Mouse (Mus musculus): ENCODE results near the gene Rpl23a. TPM values are rescaled to one million over a fixed set of nuclear protein-coding genes. Genes with fewer than 3 reads are reported as not detected.
"Not testable (repeated sequence)": the region's sequence is repeated elsewhere in the genome, so short reads cannot be mapped to it uniquely, and the experiment has no call there.

Gene Rpl23a
- total RNA-seq, 2 experiments from 2014 or later, result 965 to 994 TPM

GRCm38 (mm10) chr11:78188331-78189233 is 5.2 kb upstream of the Rpl23a start, which contains the start of gene Rab34:
Gene Rab34 (plus strand): TSS chr11:78188430.
- peak; percentile 82 to 83 for DNase-seq

DNA sequence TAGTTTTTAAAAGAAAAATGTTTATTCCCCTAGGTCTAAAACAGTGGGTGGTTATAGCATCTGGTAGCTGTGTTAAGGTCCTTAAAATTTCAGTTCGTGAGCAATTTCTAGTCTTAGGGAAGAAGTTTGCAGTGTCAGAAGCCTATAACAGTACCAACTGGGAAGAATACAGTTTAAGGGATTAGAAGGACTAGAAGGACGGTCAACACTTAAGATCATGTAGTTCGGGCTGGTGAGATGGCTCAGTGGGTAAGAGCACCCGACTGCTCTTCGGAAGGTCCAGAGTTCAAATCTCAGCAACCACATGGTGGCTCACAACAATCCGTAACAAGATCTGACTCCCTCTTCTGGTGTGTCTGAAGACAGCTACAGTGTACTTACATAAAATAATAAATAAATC is 1.3 kb upstream of the Rpl23a start:
- DNase-seq; intact Hi-C loops (cut with DNase I): not testable (repeated sequence)

More at GRCm38 (mm10) chr11:78188331-78189233, 5.2 kb upstream of the Rpl23a start, which contains the start of gene Rab34:
- intact Hi-C loops (cut with DNase I), result no loop called here

DNA sequence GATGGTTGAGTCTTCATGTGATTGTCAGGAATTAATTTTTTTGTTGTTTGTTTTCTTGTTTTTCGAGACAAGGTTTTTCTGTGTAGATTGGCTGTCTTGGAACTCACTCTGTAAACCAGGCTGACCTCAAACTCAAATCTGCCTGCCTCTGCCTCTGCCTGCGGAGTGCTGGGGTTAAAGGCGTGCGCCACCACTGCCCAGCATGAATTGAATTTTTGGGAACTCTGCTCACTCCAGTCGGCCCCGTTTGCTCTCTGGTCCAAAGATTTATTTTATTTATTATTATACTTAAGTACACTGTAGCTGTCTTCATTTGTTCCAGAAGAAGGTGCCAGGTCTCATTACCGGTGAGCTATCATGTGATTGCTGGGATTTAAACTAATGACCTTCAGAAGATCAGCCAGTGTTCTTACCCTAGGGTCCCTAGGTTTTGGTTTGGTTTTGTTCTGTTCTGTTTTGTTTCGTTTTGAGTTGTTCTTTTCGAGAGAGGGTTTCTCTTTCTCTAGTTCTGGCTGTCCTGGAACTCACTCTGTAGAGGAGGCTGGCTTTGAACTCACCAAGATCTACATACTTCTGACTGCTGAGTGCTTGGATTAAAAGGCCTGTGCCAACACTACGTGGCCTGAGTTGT is 615 bp upstream of the Rpl23a start:
- DNase-seq, result no peak
- intact Hi-C loops (cut with DNase I), result no loop called here

DNA sequence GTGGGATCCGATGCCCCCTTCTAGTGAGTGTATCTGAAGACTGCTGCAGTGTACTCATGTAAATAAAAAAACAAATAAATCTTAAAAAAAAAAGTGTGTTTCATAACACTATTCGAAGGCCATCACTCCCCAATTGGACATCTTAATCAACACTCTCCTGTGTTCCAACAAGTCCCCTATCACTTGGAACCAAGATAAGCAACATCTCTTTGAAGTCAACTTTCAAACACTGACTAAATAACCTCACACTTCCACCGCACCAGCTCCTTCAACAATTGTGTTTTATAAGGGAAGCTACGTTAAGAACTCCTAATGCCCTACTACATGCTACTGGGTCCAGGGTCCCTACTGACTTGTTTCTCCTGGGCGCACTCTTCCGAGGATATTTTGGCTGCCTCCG is 934 bp downstream of the Rpl23a start:
- intact Hi-C loops (cut with DNase I), result no loop called here
- DNase-seq, result no peak

- no peak for DNase-seq
- intact Hi-C loops (cut with DNase I), result no loop called here
These were observed 1.5 kb downstream of the Rpl23a start for GRCm38 (mm10) chr11:78181830-78182357.

- no peak for DNase-seq
- intact Hi-C loops (cut with DNase I), result no loop called here
These were observed 3.2 kb downstream of the Rpl23a start for GRCm38 (mm10) chr11:78180081-78180761.

GRCm38 (mm10) chr11:78179438-78179999 is 3.9 kb downstream of the Rpl23a start:
- DNase-seq, result no peak
- intact Hi-C loops (cut with DNase I), result loop anchor here (2.0 to 5.0 kb wide), 3 partner anchors 161 to 352 kb away; partner anchors contain the start of gene Phf12

DNA sequence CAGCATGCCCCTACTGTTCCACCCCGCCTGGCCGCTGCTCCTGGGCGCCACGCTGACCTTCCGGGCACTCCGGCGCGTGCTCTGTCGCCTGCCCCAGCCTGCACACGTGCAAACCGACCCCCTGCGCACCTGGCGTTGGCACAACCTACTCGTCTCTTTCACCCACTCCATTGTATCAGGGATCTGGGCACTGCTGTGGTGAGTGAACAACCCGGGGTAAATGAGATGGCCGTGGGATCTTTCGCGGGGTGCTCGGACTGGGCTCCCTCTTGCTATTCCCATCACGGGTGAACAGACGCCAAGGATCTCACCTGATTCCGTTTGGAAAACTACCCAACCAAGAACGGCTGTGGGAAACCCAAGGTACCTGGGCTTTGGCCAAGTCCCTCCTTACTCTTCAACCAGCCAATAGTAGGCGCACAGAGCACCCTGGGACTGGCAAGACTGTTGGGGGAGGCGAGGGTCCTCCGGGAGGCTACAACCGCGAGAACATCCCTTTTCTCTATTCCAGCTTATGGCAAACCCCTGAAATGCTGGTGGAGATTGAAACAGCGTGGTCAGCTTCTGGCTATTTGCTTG is 4.4 kb downstream of the Rpl23a start:
- intact Hi-C loops (cut with DNase I), result loop anchor here (2.0 to 5.0 kb wide), 3 partner anchors 160 to 352 kb away; partner anchors contain the start of gene Phf12
- peak; percentile 76 to 79 for DNase-seq

- intact Hi-C loops (cut with DNase I), result loop anchor here (1.0 to 5.0 kb wide), 5 partner anchors 19 to 351 kb away; partner anchors contain the start of gene Phf12
These were observed 5.2 kb downstream of the Rpl23a start for GRCm38 (mm10) chr11:78177903-78178858.

DNA sequence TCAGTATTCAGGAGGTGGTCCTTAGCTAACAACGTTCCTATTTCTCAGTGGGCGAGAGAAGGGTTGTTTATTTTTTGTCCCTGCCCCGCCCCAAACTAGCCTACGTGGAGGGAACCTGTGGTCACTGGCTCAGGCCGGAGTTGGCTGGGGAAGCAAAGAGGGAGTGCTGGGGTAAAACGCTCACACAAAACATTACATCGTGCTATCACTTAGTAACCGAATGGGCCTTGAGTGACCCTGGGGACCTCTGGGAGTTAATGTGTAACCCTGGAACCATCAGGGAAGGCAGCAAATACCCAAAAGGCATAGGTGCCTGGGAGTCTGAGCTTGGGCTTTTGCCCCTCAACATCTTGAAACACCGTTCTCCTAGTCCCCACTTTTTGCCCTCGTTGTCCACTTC is 5.9 kb downstream of the Rpl23a start:
- no peak for DNase-seq
- intact Hi-C loops (cut with DNase I), result loop anchor here (1.0 to 5.0 kb wide), 4 partner anchors 18 to 350 kb away; partner anchors contain the start of gene Phf12

More at GRCm38 (mm10) chr11:78177903-78178858, 5.2 kb downstream of the Rpl23a start:
- peak; percentile 98 for DNase-seq

DNA sequence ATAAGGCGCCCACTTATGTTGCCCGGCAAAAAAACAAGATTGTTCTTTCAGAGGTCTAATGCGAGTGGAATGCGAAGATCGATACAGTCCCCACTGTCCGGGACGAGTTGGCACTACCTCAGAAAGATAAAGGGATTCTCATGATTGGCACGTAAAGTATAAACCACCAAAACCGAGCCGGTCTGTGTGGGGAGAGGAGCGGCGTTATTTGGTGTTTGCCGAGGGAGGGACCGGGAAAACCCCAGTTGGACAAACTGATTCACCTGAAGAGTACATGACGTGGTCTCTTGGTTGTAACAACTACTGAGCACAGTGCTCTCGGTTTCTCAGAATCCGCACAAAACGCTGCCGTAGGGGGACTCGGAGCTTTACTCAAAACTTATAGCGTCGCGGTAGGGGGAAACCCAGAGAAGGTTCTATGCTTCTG is 6.5 kb downstream of the Rpl23a start:
- intact Hi-C loops (cut with DNase I), result loop anchor here (1.0 to 5.0 kb wide), 4 partner anchors 18 to 350 kb away; partner anchors contain the start of gene Phf12
- peak in 1 of 2 experiments; percentile 43 for DNase-seq

DNA sequence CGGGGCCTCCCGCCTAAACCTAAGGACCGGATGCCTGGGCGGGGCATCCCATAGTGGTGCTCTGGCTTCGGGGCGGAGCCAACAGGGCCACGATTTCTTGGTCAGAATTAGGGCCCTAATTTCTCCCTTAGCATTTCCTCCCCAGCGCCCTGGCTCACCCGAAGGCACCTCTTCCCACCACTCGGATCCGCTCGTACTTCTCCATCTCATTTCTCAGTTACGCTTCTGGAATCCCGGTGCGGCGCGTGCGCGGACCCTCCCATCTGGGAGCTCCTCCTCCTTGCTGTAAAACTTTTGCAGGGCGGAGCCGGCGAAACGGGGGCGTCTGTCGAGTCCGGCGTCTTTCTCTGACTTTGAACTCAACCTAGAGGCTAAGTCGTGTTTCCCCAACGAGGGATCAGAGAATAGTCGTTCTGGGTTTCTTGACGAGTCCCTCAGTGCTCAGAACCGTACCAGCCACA is 7.0 kb downstream of the Rpl23a start, which contains the start of the genes Nek8 and Tlcd1:
TSS of gene Nek8 (minus strand) at position 274 of the 461 bp plus-strand sequence.
TSS of gene Tlcd1 (plus strand) at position 310 of the 461 bp plus-strand sequence.
- DNase-seq, result peak; percentile 93 to 95
- intact Hi-C loops (cut with DNase I), result loop anchor here (5.0 kb wide), 2 partner anchors 194 to 349 kb away; partner anchors contain the start of gene Phf12

- intact Hi-C loops (cut with DNase I), result loop anchor here (5.0 kb wide), 2 partner anchors 194 to 349 kb away; partner anchors contain the start of gene Phf12
- no peak for DNase-seq
These were observed 7.5 kb downstream of the Rpl23a start for GRCm38 (mm10) chr11:78175771-78176401.

GRCm38 (mm10) chr11:78174506-78174905 is 8.9 kb downstream of the Rpl23a start:
- no peak for DNase-seq
- intact Hi-C loops (cut with DNase I), result no loop called here

DNA sequence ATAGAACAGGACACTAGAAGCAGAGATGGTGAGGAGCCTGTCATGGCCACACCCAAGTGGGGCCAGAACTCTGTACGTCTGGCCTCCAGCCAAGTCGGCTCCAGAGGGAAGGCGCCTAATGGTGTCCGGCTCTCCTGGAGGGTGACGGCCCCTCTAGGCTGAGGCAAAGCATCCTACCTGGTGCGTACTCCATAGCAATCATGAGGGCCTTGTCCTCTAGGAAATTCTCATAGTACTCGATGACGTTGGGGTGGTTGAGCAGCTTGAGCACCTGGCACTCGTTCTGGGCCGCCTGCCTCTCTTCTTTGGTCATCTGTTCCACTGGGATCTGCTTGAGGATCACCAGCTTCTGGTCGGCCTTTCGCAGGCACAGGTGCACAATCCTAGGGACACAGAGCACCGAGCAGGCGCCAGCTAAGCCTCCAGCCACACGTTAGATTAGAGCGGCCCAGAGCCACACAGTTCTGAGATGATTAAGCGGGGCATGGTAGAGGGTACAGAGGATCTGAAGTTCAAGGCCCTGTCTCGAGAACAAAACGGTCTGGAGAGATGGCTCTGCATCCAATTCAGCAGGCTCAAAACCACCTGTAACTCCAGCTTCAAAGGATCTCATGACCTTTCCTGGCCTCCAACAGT is 10.5 kb downstream of the Rpl23a start:
- intact Hi-C loops (cut with DNase I), result no loop called here
- DNase-seq, result no peak

GRCm38 (mm10) chr11:78172034-78172747 is 11.2 kb downstream of the Rpl23a start:
- intact Hi-C loops (cut with DNase I), result no loop called here
- DNase-seq, result no peak

All from heart, postnatal 10 days (tissue).